ENCODE assay signal across 20 mouse cellular contexts in genomic region chr19:31887275-31887674, GRCm38 (mm10). TPM values are rescaled to one million over a fixed set of nuclear protein-coding genes. Genes with fewer than 3 reads are reported as not detected.
DNase-seq lines count a peak whose midpoint lies in the region; TF ChIP-seq lines count a peak whose summit lies in the region.
"Had no signal": no experiment of that assay in that cellular context is flagged by ENCODE, and none has a peak within 500 bp of the region (broad histone marks: within the 10 kb centered on the region; RNA-seq: fewer than 3 reads in every experiment).

No protein-coding gene starts in this region.

- peak; percentile 90 for DNase-seq in liver, adult 2 months (ENCODE audit: extremely low read depth, low read depth, low spot score)
- no peak for DNase-seq in liver
- DNase-seq: adrenal gland, adult 2 months; adrenal gland, adult 8-10 months; adrenal gland, postnatal 10 days; adrenal gland, postnatal 14 days; adrenal gland, postnatal 25 days; adrenal gland, postnatal 36 days; B cell, adult 2 months; cerebellum, adult 11 months; cerebellum, adult 11-12 months; cerebellum, adult 18-20 months; cerebellum, adult 2 months had no signal

- 20% methylated on average over 2 of the region's 2 CpGs for WGBS in liver, adult 2 months

- peaks cover 40% of the 10 kb centered on the region for H3K4me1 ChIP-seq in liver, adult 2 months (ENCODE audit: control insufficient read depth, insufficient read depth, low read length)

- H3K36me3 ChIP-seq in liver, adult 2 months (ENCODE audit: control insufficient read depth, insufficient read depth, low read length) = peaks cover 8% of the 10 kb centered on the region
- H3K36me3 ChIP-seq: G1E had no signal

- H3K4me3 ChIP-seq in liver, adult 2 months (ENCODE audit: insufficient read depth, low read depth, low read length) = no peak overlapping the region

- H3K9ac ChIP-seq in liver, adult 2 months (ENCODE audit: low read depth, low read length) = no peak overlapping the region

- no peak for TF ChIP-seq POLR2A in liver, adult 2 months (IDR thresholded peaks at IDR 0.05; ENCODE audit: extremely low read depth, insufficient read depth, low read length)

- TF ChIP-seq CTCF in liver, adult 2 months (IDR thresholded peaks at IDR 0.05; ENCODE audit: low read depth, low read length) = no peak

- H3K27me3 ChIP-seq in liver, adult 2 months (ENCODE audit: control insufficient read depth, insufficient read depth, low read length) = no peaks in the 10 kb centered on the region
- H3K27me3 ChIP-seq: CH12.LX had no signal

- peak overlapping the region; percentile 39; the same call in 1 of the 2 replicates for H3K27ac ChIP-seq in liver, adult 2 months (replicated peaks; ENCODE audit: insufficient read depth, low read depth, low read length)

- peaks cover 19% of the 10 kb centered on the region for H3K79me2 ChIP-seq in liver, adult 2 months (ENCODE audit: control insufficient read depth, insufficient read depth, low read length)

RNA-seq across cellular contexts. Expression of gene A1cf, which starts 18.7 kb away (rescaled TPM):
- 117 and 133 TPM in 2 replicates for total RNA-seq in liver, adult 2 months (2014; rRNA removed)
- 52.9 and 53.4 TPM in 2 replicates for polyA plus RNA-seq in liver, adult 2 months (2012; rRNA removed)
- total RNA-seq: adrenal gland, postnatal 25 days; CH12.LX; ES-E14; MEL had no signal
- polyA plus RNA-seq: brain, embryonic 14.5 days; C2C12; G1E; Patski had no signal
